Mouse (Mus musculus) adrenal gland, postnatal 10 days (tissue): ENCODE results near the gene Itln1. TPM values are rescaled to one million over a fixed set of nuclear protein-coding genes. Genes with fewer than 3 reads are reported as not detected.

Experiments
- DNase-seq: peaks from one replicate; pipeline ENCODE4 v3.0.0; 2021; ENCODE audit warnings: mixed read lengths
- long read RNA-seq, 2 experiments: library from polyadenylated mRNA; stranded (forward); transcript quantifications; one replicate each; pipeline ENCODE4 v2.0.0; 2021
- total RNA-seq, 2 experiments: library from RNA; stranded (reverse); gene quantifications; 2 replicates each; pipeline ENCODE4 v1.2.3; 2021

Itln1 gene
- total RNA-seq = not detected
- long read RNA-seq, experiment 1 = 0 reads
- long read RNA-seq, experiment 2 = 0 reads

GRCm38 (mm10) chr1:171535194-171535593 lies at the start of gene Itln1:
Itln1 (minus strand) TSS chr1:171535294.
- DNase-seq = no peak

DNA sequence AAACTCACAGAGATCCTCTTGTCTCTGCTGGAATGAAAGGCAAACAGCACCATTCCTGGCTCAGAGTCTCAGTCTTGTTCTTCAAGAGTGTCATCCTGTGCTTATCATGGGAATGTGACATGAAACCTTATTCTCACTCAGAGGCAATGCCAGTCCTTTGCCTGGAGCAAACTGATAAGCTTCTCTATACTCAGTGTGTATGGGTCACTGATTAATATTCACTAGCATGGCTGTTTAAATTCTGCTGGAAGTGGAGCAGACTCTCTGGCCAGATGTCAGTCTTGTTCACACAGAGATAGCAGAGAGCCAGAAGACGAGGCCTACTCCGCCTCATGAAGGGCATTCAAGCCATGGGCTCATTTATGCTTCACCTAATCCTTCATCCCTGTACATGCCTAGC lies 49.5 kb upstream of the Itln1 start:
- no peak for DNase-seq

DNA sequence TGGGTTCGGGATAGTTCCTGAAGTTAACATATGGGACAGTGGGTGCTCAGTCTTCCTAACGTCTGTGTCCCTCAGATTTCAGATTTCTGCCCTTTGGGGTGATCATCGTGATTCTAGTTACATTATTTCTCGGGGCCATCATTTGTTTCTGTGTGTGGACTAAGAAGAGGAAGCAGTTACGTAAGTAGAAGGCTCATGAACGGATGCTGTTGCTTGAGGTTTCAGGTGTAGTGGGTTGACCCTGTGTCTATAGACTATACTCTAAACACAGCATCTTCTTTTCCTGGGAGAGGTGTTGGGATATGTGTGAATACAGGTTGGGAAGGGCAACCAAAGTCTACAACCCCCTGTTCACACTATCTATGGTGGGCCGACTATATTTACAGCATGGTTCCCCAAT lies 42.1 kb upstream of the Itln1 start:
- no peak for DNase-seq

DNA sequence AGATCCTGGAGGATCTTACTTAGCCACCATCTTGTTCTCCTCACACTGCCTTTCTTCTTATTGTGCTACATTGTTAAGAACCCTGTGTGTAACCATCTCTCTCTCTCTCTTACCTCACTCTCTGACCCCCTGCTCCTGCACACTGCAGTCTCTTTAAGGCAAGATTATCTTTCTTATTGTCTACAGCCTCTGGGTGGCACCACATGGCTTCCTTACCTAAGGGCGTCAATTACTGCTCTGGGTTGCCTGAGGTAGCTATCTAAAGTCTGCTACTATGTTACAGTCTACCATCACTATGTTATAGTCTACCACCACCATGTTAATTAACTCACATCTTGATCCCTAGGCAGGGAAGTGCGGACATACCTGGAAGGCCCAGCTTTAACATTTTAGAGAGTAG lies 33.3 kb upstream of the Itln1 start:
- no peak for DNase-seq

- peak; percentile 77 for DNase-seq
These were observed 31.7 kb upstream of the Itln1 start for GRCm38 (mm10) chr1:171566777-171567176.

DNA sequence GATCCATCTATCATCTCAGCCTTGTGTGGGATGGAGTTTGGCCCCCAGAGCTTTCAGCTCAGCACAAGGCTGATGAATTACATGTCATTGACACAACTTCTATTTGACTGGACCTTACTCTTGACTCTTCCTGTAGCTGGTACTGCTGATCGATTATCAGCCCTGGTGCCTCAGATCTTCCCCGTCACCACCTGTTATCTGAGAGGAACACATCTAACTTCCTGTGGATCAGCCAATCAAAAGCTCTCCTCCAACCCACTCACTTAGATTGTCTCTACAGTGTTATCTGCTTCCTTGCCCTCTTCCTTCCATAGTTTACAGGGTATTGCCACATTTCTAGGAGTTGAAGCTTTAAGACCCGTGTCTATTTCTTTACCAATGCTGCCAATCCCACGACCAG lies 30.8 kb upstream of the Itln1 start:
- DNase-seq = no peak

DNA sequence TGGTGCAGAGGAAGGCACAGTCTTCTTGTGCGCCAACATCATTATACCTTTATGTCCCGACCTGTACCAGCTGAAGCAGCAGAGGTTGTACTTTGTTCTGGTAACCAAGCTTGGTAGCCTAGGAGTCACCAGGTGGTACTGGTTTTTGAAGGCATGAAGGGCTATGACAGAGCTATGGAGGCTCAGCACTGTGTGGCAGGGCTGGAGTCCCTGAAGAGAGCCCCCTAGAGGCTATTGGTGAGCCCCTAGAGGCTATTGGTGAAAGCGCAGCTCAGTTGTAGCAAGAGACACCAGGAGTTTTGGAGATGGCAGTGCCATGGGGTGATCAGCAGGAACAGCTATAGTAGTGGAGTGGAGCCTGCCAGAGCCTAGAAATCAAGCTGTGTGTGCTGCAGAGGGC lies 29.2 kb upstream of the Itln1 start:
- DNase-seq = no peak

- DNase-seq = no peak
These were observed 27.9 kb upstream of the Itln1 start for GRCm38 (mm10) chr1:171563042-171563441.

DNA sequence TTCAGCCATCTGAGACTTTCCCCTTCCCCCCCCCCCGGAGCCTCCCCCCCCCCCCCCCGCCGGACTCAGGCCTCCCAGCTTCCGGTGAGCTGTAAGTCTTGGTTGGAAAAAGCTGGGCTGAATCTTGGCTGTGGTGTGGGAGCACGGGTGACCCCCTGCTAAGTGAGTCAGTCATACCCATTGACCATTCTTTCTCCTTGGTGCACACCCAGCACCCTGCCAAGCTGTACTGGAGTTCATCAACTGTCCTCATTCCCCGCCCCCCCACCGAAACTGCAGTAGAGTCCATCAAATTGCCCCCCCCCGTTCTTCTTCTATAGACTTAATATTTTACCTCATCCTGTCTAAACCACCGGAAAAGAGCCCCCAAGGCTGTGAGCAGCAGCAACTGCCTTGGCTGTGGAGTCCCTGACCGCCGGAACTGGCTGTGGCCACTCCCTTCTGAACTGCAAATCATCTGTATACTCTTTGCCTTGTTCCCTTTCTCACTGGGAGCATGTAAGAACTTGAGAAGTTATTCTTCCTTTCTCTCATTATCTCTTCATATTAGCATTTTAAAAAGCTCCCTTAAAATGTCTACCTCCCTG lies 26.6 kb upstream of the Itln1 start:
- DNase-seq = no peak

DNA sequence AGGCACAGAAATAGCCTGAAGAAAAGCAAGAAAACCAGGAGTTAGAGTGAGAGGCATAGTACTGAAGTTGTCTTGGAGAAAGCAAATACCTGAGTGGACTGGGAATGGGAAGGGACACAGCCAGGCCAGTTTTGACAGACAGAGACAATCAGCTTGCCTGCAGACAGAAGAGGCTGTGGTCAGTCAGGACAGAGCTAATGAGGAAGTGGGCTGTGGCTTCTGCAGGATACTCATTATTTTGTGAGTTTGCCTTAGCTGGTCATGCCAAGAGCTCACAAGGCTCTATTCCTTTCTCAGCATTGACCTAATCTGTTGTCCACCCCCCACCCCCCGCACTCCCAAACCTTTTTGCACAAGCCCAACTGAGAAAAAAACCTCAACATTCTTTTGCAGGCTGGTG lies 26.1 kb upstream of the Itln1 start:
- DNase-seq = no peak

- no peak for DNase-seq
These were observed 25.2 kb upstream of the Itln1 start for GRCm38 (mm10) chr1:171560262-171560661.

- DNase-seq = no peak
These were observed 23.8 kb upstream of the Itln1 start, which contains the start of gene Cd244a for GRCm38 (mm10) chr1:171558898-171559297. Cd244a (plus strand) TSS chr1:171559193.

GRCm38 (mm10) chr1:171558407-171558806 lies 23.3 kb upstream of the Itln1 start:
- no peak for DNase-seq

- DNase-seq = no peak
These were observed 21.3 kb upstream of the Itln1 start for GRCm38 (mm10) chr1:171556366-171556765.

DNA sequence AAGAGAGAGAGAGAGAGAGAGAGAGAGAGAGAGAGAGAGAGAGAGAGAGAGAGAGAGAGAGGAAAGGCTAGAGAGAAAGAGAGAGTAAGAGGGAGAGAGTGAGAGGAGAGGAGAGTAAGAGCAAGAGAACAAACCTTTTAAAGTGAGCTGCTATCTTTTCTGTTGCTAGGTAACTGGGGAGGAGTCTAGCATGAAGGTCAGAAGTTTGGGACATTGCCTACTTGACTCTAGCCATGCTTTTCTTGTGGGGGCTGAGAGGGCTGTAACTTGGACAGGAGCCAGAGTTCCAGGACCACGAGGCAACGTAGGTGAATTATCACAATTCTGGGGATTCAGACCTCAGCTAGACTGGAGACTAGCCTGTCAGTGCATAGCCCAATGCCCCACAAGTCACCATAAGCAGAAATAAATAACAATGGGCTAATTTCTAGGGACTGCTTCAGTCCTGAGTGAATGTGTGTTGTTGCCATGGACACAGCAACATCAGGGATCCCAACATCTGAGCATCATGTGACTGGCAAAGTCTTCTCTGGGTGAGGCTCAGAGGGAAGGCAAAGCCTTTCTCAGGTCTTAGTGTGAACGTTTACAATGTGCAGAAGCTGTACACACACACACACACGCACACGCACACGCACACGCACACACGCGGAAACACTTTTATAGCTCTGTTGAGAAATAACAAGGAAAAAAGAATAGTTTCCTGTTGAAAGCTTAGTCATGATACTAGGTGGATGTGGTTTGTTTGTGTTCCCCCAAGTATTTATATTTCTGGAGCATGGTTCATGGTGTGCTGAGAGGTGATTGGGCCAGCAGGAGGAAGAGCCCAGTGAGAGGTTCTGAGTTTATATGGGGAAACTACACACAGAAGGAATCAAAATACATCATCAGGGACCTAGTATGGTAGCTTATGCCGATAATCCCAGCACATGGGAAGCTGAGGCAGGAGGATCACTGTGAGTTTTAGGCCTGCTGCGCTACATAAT lies 18.6 kb upstream of the Itln1 start:
- DNase-seq = no peak

- DNase-seq = no peak
These were observed 17.1 kb upstream of the Itln1 start for GRCm38 (mm10) chr1:171552230-171552629.

GRCm38 (mm10) chr1:171551326-171551725 lies 16.2 kb upstream of the Itln1 start:
- DNase-seq = no peak

DNA sequence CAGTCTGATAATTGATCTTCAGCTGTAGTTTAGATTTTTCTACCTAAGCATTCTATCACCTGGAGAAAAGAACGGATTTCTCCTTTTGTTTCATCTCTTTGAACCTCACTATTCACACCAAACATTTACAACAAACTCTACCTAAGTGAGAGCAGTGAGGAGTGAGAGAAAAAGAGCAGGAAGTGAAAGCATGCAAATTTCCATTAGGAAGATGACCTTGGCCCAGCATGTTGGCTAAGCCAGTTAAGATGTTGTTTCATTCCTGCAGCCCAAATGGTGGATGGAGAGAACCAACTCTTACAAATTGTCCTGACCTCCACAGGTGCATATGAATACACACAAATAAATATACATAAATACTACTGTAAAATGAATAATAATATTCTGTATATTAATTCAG lies 5.6 kb upstream of the Itln1 start:
- no peak for DNase-seq

DNA sequence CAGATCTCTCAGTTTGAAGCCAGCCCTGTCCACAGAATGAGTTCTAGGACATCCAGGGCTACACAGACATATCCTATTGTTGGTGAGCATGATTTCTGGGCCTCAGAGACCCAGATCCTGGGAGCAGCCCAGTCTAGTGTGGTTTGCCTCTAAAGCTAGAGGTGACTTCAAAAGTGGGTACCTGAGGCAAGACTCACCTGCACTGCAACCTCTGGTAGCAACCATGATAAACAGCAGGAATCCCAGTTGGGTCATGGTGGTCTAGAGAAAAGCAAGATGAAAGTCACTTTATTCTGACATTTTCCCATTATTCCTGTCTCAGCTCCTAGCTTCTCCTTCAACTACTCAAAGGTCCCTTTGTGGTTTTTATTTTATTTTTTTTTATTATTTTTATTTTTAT lies 537 bp downstream of the Itln1 start:
- no peak for DNase-seq

- DNase-seq = no peak
These were observed 2.3 kb downstream of the Itln1 start for GRCm38 (mm10) chr1:171532830-171533229.

- no peak for DNase-seq
These were observed 3.7 kb downstream of the Itln1 start for GRCm38 (mm10) chr1:171531367-171531766.

- no peak for DNase-seq
These were observed 19.5 kb downstream of the Itln1 start for GRCm38 (mm10) chr1:171515557-171515956.

DNA sequence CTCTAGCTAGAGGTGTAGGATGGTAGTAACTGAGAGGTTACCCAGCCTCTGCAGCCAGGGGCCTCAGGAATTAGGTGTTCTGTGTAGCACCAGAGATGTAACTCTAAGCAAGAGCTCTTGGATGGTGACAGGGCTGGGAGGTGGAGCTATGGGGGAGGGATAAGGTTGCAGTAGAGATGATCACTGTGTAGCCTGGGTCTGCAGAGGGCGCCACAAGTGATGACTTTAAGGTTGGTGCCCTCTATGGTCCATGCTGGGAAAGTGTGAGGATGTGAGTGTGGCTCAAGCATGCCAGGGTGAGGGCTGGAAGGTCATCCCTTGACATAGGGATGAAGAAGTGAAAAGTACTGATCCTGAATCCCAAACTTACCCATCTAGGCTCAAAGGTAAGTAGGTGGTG lies 20.1 kb downstream of the Itln1 start:
- DNase-seq = no peak

DNA sequence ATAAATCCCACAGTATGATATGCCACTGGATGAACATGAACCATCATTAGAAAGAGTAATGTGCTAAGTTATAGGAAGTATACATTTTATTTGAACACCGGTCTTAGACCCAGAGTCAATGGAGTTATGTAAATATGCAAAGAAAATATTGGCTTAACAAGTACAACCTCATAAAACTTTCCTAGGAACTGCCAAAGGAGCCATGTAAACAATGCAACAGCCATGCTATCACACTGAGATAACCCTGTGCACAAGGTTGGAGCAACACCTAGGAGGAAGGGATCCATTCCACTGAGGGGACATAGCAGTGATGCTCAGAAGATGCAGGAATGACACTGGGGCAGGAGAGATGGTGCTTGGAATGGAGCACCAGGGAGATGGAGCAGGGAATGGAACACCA lies 21.3 kb downstream of the Itln1 start:
- DNase-seq = no peak
